Mouse (Mus musculus) midbrain, embryonic 10.5 days (tissue): ENCODE results near the gene Shmt1. TPM values are rescaled to one million over a fixed set of nuclear protein-coding genes. Genes with fewer than 3 reads are reported as not detected.
A peak's percentile ranks its signal among the peaks of the same experiment; 100 is the strongest.

ENCODE experiments used
- DNase-seq: peaks from one replicate; pipeline ENCODE4 v3.0.0-alpha.2; 2017; ENCODE audit warnings: low spot score
- H3K27ac ChIP-seq: fragments of 300-500 bp; sonication (generic); replicated peaks from 2 replicates; pipeline ENCODE4 v1.5.1; 2016; ENCODE audit warnings: mild to moderate bottlenecking
- H3K27me3 ChIP-seq: fragments of 300-500 bp; sonication (generic); 2 replicates; pipeline ENCODE4 v1.6.1; 2016; ENCODE audit warnings: low read depth, mild to moderate bottlenecking; ENCODE audit not compliant: poor library complexity, severe bottlenecking
- H3K36me3 ChIP-seq: fragments of 300-500 bp; sonication (generic); 2 replicates; pipeline ENCODE4 v1.6.1; 2016; ENCODE audit warnings: mild to moderate bottlenecking, moderate library complexity
- H3K4me1 ChIP-seq: fragments of 300-500 bp; sonication (generic); 2 replicates; pipeline ENCODE4 v1.6.1; 2016
- H3K4me3 ChIP-seq: fragments of 300-500 bp; sonication (generic); 2 replicates; pipeline ENCODE4 v1.5.1; 2016; ENCODE audit warnings: mild to moderate bottlenecking, moderate library complexity
- H3K9me3 ChIP-seq: fragments of 300-500 bp; sonication (generic); replicated peaks from 2 replicates; pipeline ENCODE4 v1.6.1; 2016; ENCODE audit warnings: mild to moderate bottlenecking
- WGBS: fragments of 180-500 bp; shearing (Covaris S2); methylation state at CpG from one replicate; pipeline ENCODE4 v1.1.7; 2016; 5-methylcytosine and 5-hydroxymethylcytosine counted together
- polyA plus RNA-seq: library from polyadenylated mRNA; unstranded; fragments of >200 nt; fragmentation: Nextera tagmentation; extraction: Ambion mirVana; gene quantifications from 2 replicates; pipeline ENCODE4 v1.2.1, GENCODE M21; 2016

Gene Shmt1
- polyA plus RNA-seq, 1 experiment from 2014 or later: 86.3 TPM

GRCm38 (mm10) chr11:60823771-60824170, 12.3 kb upstream of the Shmt1 start:
- no peaks in the 10 kb centered on the region for H3K27me3 ChIP-seq
- no peak for DNase-seq
- H3K4me3 ChIP-seq: no peak overlapping the region
- WGBS: 78% methylated on average over 2 of the region's 2 CpGs
- H3K27ac ChIP-seq: no peak overlapping the region
- H3K36me3 ChIP-seq: no peaks in the 10 kb centered on the region
- no peaks in the 10 kb centered on the region for H3K9me3 ChIP-seq
- peaks cover 10% of the 10 kb centered on the region; the same call in 1 of the 2 replicates for H3K4me1 ChIP-seq

GRCm38 (mm10) chr11:60816398-60816797, 4.9 kb upstream of the Shmt1 start:
- no peak overlapping the region for H3K4me3 ChIP-seq
- H3K36me3 ChIP-seq: no peaks in the 10 kb centered on the region
- H3K4me1 ChIP-seq: 0 out of 2 replicates have a peak, but pooled peaks cover under 1% of the 10 kb centered on the region
- DNase-seq: no peak
- no peaks in the 10 kb centered on the region for H3K27me3 ChIP-seq
- H3K27ac ChIP-seq: no peak overlapping the region
- 68% methylated on average over 5 of the region's 5 CpGs for WGBS
- H3K9me3 ChIP-seq: no peaks in the 10 kb centered on the region

- no peaks in the 10 kb centered on the region for H3K9me3 ChIP-seq
- peak overlapping the region; percentile 83 for H3K27ac ChIP-seq
- peak; percentile 96 for DNase-seq
- WGBS: under 1% methylated on average over 29 of the region's 29 CpGs
- no peaks in the 10 kb centered on the region for H3K27me3 ChIP-seq
- peak overlapping the region; percentile 63 for H3K4me3 ChIP-seq
- peaks cover 4% of the 10 kb centered on the region; the same call in 1 of the 2 replicates for H3K36me3 ChIP-seq
- H3K4me1 ChIP-seq: peaks cover 36% of the 10 kb centered on the region
These were observed 461 bp downstream of the Shmt1 start for GRCm38 (mm10) chr11:60811054-60811460.

GRCm38 (mm10) chr11:60810046-60810965, 1.2 kb downstream of the Shmt1 start:
- 22% methylated on average over 14 of the region's 14 CpGs for WGBS
- H3K27ac ChIP-seq: peak overlapping the region; percentile 83

GRCm38 (mm10) chr11:60809546-60809945, 2.0 kb downstream of the Shmt1 start:
- H3K4me1 ChIP-seq: peaks cover 36% of the 10 kb centered on the region
- peak overlapping the region; percentile 63 for H3K4me3 ChIP-seq
- no peaks in the 10 kb centered on the region for H3K27me3 ChIP-seq
- H3K9me3 ChIP-seq: no peaks in the 10 kb centered on the region
- no peak for DNase-seq
- peaks cover 16% of the 10 kb centered on the region for H3K36me3 ChIP-seq
- 83% methylated on average over 1 of the region's 1 CpGs for WGBS
- H3K27ac ChIP-seq: no peak overlapping the region

More at GRCm38 (mm10) chr11:60810046-60810965, 1.2 kb downstream of the Shmt1 start:
- Histone ChIP-seq H3K27me3 (no peaks in the 10 kb centered on the region), H3K9me3 (no peaks in the 10 kb centered on the region), H3K36me3 (peaks cover 10% of the 10 kb centered on the region), H3K4me3 (peak overlapping the region; percentile 63), H3K4me1 (peaks cover 36% of the 10 kb centered on the region)
- no peak for DNase-seq

DNA sequence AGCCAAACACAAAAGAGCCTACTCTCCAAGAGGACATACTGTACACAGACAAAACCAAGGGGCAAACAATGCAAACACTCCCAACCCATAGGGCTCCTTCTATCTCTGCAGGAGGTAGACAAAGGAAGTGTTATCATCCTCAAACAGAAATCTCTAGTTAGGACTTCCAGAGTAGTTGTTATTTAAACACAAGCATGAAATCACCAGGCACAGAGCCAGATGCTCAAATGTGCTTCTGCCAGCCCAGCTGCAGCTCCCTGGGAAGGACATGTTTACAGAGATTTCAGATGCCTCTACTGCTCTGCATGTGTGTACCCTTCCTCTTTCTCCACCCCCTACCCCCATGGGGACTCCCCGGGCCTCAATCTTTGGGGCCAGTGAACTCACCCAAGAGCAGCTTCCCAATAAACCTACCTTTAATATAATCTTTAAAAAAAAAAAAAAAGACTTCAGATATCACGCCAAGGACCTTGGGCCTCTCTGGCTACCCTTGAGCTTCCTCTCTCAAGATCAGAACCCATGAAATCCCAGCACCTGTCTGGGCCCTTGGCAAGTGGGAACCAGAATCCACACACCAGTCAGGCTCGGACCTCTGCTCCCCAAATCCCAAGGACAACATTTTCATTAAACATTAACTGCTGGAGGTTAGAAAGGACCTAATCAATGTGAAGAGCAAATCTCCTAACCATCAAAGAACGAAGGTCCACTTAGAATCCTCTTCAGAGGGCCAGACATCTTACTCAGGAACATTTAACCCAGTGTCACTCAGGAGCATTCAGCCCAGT, 3.0 kb downstream of the Shmt1 start:
- 85% methylated on average over 4 of the region's 4 CpGs for WGBS
- Histone ChIP-seq H3K36me3 (peaks cover 25% of the 10 kb centered on the region), H3K9me3 (no peaks in the 10 kb centered on the region), H3K4me3 (peak overlapping the region; percentile 63; the same call in 1 of the 2 replicates), H3K27me3 (no peaks in the 10 kb centered on the region), H3K4me1 (peaks cover 36% of the 10 kb centered on the region), H3K27ac (no peak overlapping the region)
- DNase-seq: no peak

DNA sequence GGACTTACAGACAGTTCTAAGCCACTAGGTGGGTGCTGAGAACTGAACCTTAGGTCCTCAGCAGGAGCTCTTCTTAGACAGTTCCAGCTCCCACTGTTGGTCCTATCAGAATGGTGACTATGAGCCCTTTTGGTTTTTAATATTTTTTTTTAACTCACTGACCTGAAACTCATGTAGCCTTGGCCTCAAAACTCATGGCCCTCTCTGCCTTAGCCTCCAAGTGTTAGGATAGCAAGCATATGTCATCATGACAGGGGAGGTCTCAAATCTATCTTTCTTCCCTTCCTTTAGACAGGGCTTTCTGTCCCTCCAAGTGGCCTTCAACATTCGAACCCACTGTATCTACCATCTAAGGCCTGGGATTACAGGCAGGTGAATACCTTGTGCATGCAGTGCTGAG, 10.6 kb downstream of the Shmt1 start:
- no peaks in the 10 kb centered on the region for H3K27me3 ChIP-seq
- WGBS: 92% methylated on average over 1 of the region's 1 CpGs
- no peak overlapping the region for H3K27ac ChIP-seq
- no peaks in the 10 kb centered on the region for H3K9me3 ChIP-seq
- H3K4me3 ChIP-seq: no peak overlapping the region
- no peaks in the 10 kb centered on the region for H3K4me1 ChIP-seq
- H3K36me3 ChIP-seq: peaks cover 92% of the 10 kb centered on the region
- no peak for DNase-seq

- Histone ChIP-seq H3K9me3 (no peaks in the 10 kb centered on the region), H3K4me1 (no peaks in the 10 kb centered on the region), H3K27ac (no peak overlapping the region), H3K27me3 (no peaks in the 10 kb centered on the region), H3K36me3 (peaks cover 94% of the 10 kb centered on the region), H3K4me3 (no peak overlapping the region)
- 86% methylated on average over 4 of the region's 4 CpGs for WGBS
- no peak for DNase-seq
These were observed 11.5 kb downstream of the Shmt1 start for GRCm38 (mm10) chr11:60799977-60800376.

DNA sequence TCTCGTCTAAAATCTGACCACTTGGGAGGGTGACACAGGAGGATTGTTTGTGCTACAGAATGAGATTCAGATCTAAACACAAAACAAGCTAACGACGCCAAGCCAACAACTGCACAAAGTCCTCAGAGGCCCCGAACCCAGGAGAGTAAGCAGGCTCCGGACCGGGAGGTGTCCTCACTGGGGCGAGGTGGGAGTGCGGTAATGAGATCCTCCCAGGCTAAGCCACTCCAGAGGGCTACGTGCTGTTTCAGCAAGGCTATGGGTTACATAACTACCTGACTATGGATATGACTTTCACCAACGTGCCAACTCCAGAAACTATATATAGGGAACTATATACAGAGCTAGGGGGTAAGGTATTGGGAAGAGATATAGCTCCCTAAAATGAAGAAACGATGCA, 15.2 kb downstream of the Shmt1 start:
- no peak overlapping the region for H3K27ac ChIP-seq
- H3K4me1 ChIP-seq: no peaks in the 10 kb centered on the region
- 93% methylated on average over 11 of the region's 11 CpGs for WGBS
- DNase-seq: no peak
- H3K9me3 ChIP-seq: no peaks in the 10 kb centered on the region
- H3K27me3 ChIP-seq: no peaks in the 10 kb centered on the region
- peaks cover 97% of the 10 kb centered on the region for H3K36me3 ChIP-seq
- no peak overlapping the region for H3K4me3 ChIP-seq

DNA sequence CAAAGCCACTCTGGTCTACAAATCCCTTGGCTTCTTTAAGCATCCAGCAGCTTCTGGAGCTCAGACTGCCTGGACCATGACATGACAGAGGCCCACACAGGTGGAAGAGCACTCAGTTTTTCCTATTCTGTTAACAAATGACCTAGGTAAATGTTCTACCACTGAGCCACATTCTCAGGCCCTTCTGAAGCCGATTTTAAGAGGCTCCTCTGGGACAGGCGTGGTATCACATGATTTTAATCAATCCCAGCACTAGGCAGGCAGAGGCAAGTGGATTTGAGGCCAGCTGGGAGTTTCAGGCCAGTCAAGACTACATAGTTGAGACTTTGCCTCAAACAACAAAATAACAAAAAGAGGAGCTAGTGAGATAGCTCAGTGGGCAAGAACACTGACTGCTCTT, 21.0 kb downstream of the Shmt1 start:
- 97% methylated on average over 2 of the region's 2 CpGs for WGBS
- peaks cover 97% of the 10 kb centered on the region for H3K36me3 ChIP-seq
- H3K4me1 ChIP-seq: peaks cover 4% of the 10 kb centered on the region
- H3K4me3 ChIP-seq: no peak overlapping the region
- no peaks in the 10 kb centered on the region for H3K9me3 ChIP-seq
- no peak for DNase-seq
- H3K27me3 ChIP-seq: no peaks in the 10 kb centered on the region
- no peak overlapping the region for H3K27ac ChIP-seq

GRCm38 (mm10) chr11:60787595-60787994, 23.9 kb downstream of the Shmt1 start:
- Histone ChIP-seq H3K4me1 (peaks cover 5% of the 10 kb centered on the region), H3K4me3 (no peak overlapping the region), H3K36me3 (peaks cover 98% of the 10 kb centered on the region), H3K27me3 (no peaks in the 10 kb centered on the region), H3K9me3 (no peaks in the 10 kb centered on the region), H3K27ac (no peak overlapping the region)
- 63% methylated on average over 1 of the region's 1 CpGs for WGBS
- no peak for DNase-seq

GRCm38 (mm10) chr11:60784179-60784922, 27.2 kb downstream of the Shmt1 start:
- WGBS: 96% methylated on average over 8 of the region's 8 CpGs
- Histone ChIP-seq H3K4me3 (no peak overlapping the region), H3K27ac (no peak overlapping the region), H3K9me3 (no peaks in the 10 kb centered on the region), H3K36me3 (peaks cover 97% of the 10 kb centered on the region), H3K4me1 (peaks cover 38% of the 10 kb centered on the region), H3K27me3 (no peaks in the 10 kb centered on the region)
- DNase-seq: no peak
